Mouse (Mus musculus) megakaryocyte, embryonic 14.5 days (primary cell): Measurements from ENCODE around the gene Lamb1.

Experiments
- FLI1 ChIP-seq: IDR thresholded peaks from 2 replicates; pipeline ENCODE4 v1.6.1; 2012; ENCODE audit warnings: low read length, inconsistent platforms, mixed read lengths
- GATA1 ChIP-seq: IDR thresholded peaks from 3 replicates; pipeline ENCODE4 v1.6.1; 2012; ENCODE audit warnings: mixed read lengths, low read length, inconsistent platforms, borderline replicate concordance

DNA sequence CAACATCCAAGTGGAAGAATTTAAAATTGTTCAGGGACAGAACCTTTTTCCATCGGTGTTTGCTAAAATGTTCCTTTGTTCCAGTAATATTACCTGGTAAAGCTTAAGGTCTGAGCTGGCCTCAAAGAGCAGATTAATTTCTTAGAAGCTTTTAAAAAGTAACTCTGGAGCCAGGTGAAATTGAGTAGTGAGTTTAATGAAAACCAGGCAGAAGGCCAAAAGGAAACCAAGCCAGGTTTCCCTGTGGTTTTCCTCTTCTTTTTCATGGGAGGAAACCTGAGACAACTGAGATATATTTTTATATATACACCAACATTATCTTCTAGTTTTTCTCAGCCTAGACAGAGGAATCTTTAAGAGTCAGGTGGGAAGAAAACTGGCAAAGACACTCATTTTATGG is 56.5 kb downstream of the Lamb1 start:
- TF ChIP-seq GATA1 (no peak), FLI1 (no peak)
